Mouse (Mus musculus) CH12.LX (cell line): Measurements from ENCODE around the gene Rpl6.
A peak's percentile ranks its signal among the peaks of the same experiment; 100 is the strongest.

Experiments
- BHLHE40 ChIP-seq: IDR thresholded peaks from 2 replicates; pipeline ENCODE4 v1.6.1; 2011; ENCODE audit warnings: mild to moderate bottlenecking, low read depth, low read length, improper control_type of control experiment
- CTCF ChIP-seq, 2 experiments: IDR thresholded peaks in 1 of 2; conservative IDR thresholded peaks in 1 of 2; 2 replicates each; pipeline ENCODE4 v1.5.1; 2011 to 2012; ENCODE audit warnings: low read depth in 2 of 2, low read length in 2 of 2, improper control_type of control experiment in 1 of 2, inconsistent platforms in 1 of 2, mild to moderate bottlenecking in 1 of 2, moderate library complexity in 1 of 2
- ELF1 ChIP-seq: IDR thresholded peaks from 2 replicates; pipeline ENCODE4 v1.6.1; 2014; ENCODE audit warnings: low read depth, mild to moderate bottlenecking, inconsistent platforms, low read length, improper control_type of control experiment
- EP300 ChIP-seq: IDR thresholded peaks from 2 replicates; pipeline ENCODE4 v1.6.1; 2011; ENCODE audit warnings: low read length, improper control_type of control experiment
- MAFK ChIP-seq: IDR thresholded peaks from 2 replicates; pipeline ENCODE4 v1.6.1; 2011; ENCODE audit warnings: low read length, improper control_type of control experiment; ENCODE audit not compliant: insufficient replicate concordance
- POLR2A ChIP-seq: IDR thresholded peaks from 2 replicates; pipeline ENCODE4 v1.6.1; 2011; ENCODE audit warnings: low read depth, mild to moderate bottlenecking, improper control_type of control experiment, low read length
- ZKSCAN1 ChIP-seq: IDR thresholded peaks from 2 replicates; pipeline ENCODE4 v1.6.1; 2012; ENCODE audit warnings: low read depth, inconsistent platforms, low read length, improper control_type of control experiment, borderline replicate concordance

GRCm38 (mm10) chr5:121206540-121206939 lies 2.3 kb downstream of the Rpl6 start:
- TF ChIP-seq MAFK (no peak), ZKSCAN1 (no peak), CTCF (conservative IDR thresholded peaks at IDR 0.05 in 1 of 2, IDR thresholded peaks at IDR 0.05 in 1 of 2; ENCODE audit: low read depth in 2 of 2, low read length in 2 of 2) (no peak), POLR2A (no peak), EP300 (no peak), BHLHE40 (peak; percentile 65), ELF1 (no peak)
